In genomic region chr19:7265478-7266191, GRCm38 (mm10) we compare ENCODE assay signal across 7 mouse cellular contexts. TPM values are rescaled to one million over a fixed set of nuclear protein-coding genes. Genes with fewer than 3 reads are reported as not detected.
DNase-seq lines count a peak whose midpoint lies in the region; ATAC-seq and TF ChIP-seq lines count a peak whose summit lies in the region.

No protein-coding gene starts in this region.

- TF ChIP-seq CTCF in E14TG2a.4 (conservative IDR thresholded peaks at IDR 0.05; ENCODE audit: low read length), result no peak
- TF ChIP-seq CTCF in kidney, adult 2 months (conservative IDR thresholded peaks at IDR 0.05; ENCODE audit: insufficient read depth, insufficient read length, low read depth, low read length), result no peak

- peaks cover 16% of the 10 kb centered on the region for H3K36me3 ChIP-seq in E14TG2a.4 (ENCODE audit: insufficient read depth, low read length)
- no peaks in the 10 kb centered on the region for H3K36me3 ChIP-seq in embryonic facial prominence, embryonic 11.5 days (replicated peaks; ENCODE audit: control insufficient read depth, insufficient read depth, low read depth, low read length)
- H3K36me3 ChIP-seq in hindbrain, embryonic 16.5 days (ENCODE audit: control insufficient read depth, insufficient read depth, low read length), result no peaks in the 10 kb centered on the region
- no peaks in the 10 kb centered on the region for H3K36me3 ChIP-seq in neural tube, embryonic 14.5 days (ENCODE audit: control insufficient read depth, insufficient read depth, low read length)
- no peaks in the 10 kb centered on the region for H3K36me3 ChIP-seq in kidney, adult 2 months (ENCODE audit: control insufficient read depth, insufficient read depth, low read length)

- H3K4me2 ChIP-seq in embryonic facial prominence, embryonic 11.5 days (ENCODE audit: low read depth, low read length), result peak overlapping the region; percentile 10; the same call in 1 of the 2 replicates
- H3K4me2 ChIP-seq in hindbrain, embryonic 16.5 days (ENCODE audit: low read length), result no peak overlapping the region
- H3K4me2 ChIP-seq in neural tube, embryonic 14.5 days (ENCODE audit: low read depth, low read length), result no peak overlapping the region

- TF ChIP-seq POLR2A in kidney, adult 2 months (IDR thresholded peaks at IDR 0.05; ENCODE audit: low read depth, low read length), result no peak

- H3K27ac ChIP-seq in embryonic facial prominence, embryonic 11.5 days (replicated peaks; ENCODE audit: low read depth, low read length), result peak overlapping the region; percentile 98
- H3K27ac ChIP-seq in hindbrain, embryonic 16.5 days (ENCODE audit: low read depth, low read length), result peak overlapping the region; percentile 93
- peak overlapping the region; percentile 95 for H3K27ac ChIP-seq in neural tube, embryonic 14.5 days (ENCODE audit: low read depth, low read length)
- H3K27ac ChIP-seq in kidney, adult 2 months (ENCODE audit: insufficient read depth, low read depth, low read length), result no peak overlapping the region

- H3K9me3 ChIP-seq in E14TG2a.4 (ENCODE audit: low read length), result 0 out of 2 replicates have a peak, but pooled peaks cover 7% of the 10 kb centered on the region
- H3K9me3 ChIP-seq in embryonic facial prominence, embryonic 11.5 days (replicated peaks; ENCODE audit: control insufficient read depth, low read length), result no peaks in the 10 kb centered on the region
- peaks cover 2% of the 10 kb centered on the region; the same call in 1 of the 2 replicates for H3K9me3 ChIP-seq in hindbrain, embryonic 16.5 days (ENCODE audit: control insufficient read depth, low read length)
- no peaks in the 10 kb centered on the region for H3K9me3 ChIP-seq in neural tube, embryonic 14.5 days (ENCODE audit: control insufficient read depth, low read length)

- peak overlapping the region; percentile 30 for H3K9ac ChIP-seq in embryonic facial prominence, embryonic 11.5 days (replicated peaks; ENCODE audit: low read length)
- H3K9ac ChIP-seq in hindbrain, embryonic 16.5 days (ENCODE audit: low read depth, low read length), result peak overlapping the region; percentile 45
- H3K9ac ChIP-seq in neural tube, embryonic 14.5 days (replicated peaks; ENCODE audit: low read depth, low read length), result 0 out of 2 replicates have a peak overlapping the region, but pooled peaks have one; percentile 28

- peak overlapping the region; percentile 98 for H3K4me3 ChIP-seq in E14TG2a.4 (replicated peaks; ENCODE audit: low read length)
- no peak overlapping the region for H3K4me3 ChIP-seq in embryonic facial prominence, embryonic 11.5 days (ENCODE audit: low read depth, low read length)
- H3K4me3 ChIP-seq in hindbrain, embryonic 16.5 days (ENCODE audit: low read length), result no peak overlapping the region
- no peak overlapping the region for H3K4me3 ChIP-seq in neural tube, embryonic 14.5 days (ENCODE audit: low read depth, low read length)
- H3K4me3 ChIP-seq in kidney, adult 2 months (ENCODE audit: insufficient read depth, low read depth, low read length), result no peak overlapping the region

- no peaks in the 10 kb centered on the region for H3K27me3 ChIP-seq in E14TG2a.4 (ENCODE audit: insufficient read depth, low read length)
- H3K27me3 ChIP-seq in embryonic facial prominence, embryonic 11.5 days (ENCODE audit: control insufficient read depth, insufficient read depth, low read length), result no peaks in the 10 kb centered on the region
- no peaks in the 10 kb centered on the region for H3K27me3 ChIP-seq in hindbrain, embryonic 16.5 days (replicated peaks; ENCODE audit: control insufficient read depth, insufficient read depth, low read length)
- no peaks in the 10 kb centered on the region for H3K27me3 ChIP-seq in neural tube, embryonic 14.5 days (ENCODE audit: control insufficient read depth, insufficient read depth, low read length)
- H3K27me3 ChIP-seq in kidney, adult 2 months (replicated peaks; ENCODE audit: control insufficient read depth, insufficient read depth, low read length), result no peaks in the 10 kb centered on the region

- DNase-seq in 416B (ENCODE audit: low read depth), result peak; percentile 32
- DNase-seq in embryonic facial prominence, embryonic 11.5 days (ENCODE audit: low spot score), result peak; percentile 66
- no peak for DNase-seq in thymus, postnatal 14 days
- DNase-seq in kidney, adult 2 months, result no peak

- WGBS in embryonic facial prominence, embryonic 11.5 days, result 18% methylated on average over 14 of the region's 14 CpGs
- 12% methylated on average over 9 of the region's 14 CpGs for WGBS in hindbrain, embryonic 16.5 days
- 11% methylated on average over 14 of the region's 14 CpGs for WGBS in neural tube, embryonic 14.5 days
- WGBS in kidney, adult 2 months, result 56% methylated on average over 14 of the region's 14 CpGs

- peak; percentile 15; the same call in 1 of the 2 replicates for ATAC-seq in embryonic facial prominence, embryonic 11.5 days (replicated peaks; ENCODE audit: insufficient number of reproducible peaks, low FRiP score, low TSS enrichment, low read depth)
- peak; percentile 17; the same call in 1 of the 2 replicates for ATAC-seq in hindbrain, embryonic 16.5 days
- ATAC-seq in neural tube, embryonic 14.5 days (ENCODE audit: low read depth), result no peak

- H3K4me1 ChIP-seq in E14TG2a.4 (replicated peaks; ENCODE audit: low read depth, low read length), result peaks cover 81% of the 10 kb centered on the region
- H3K4me1 ChIP-seq in embryonic facial prominence, embryonic 11.5 days (ENCODE audit: control insufficient read depth, insufficient read depth, low read length), result peaks cover 20% of the 10 kb centered on the region
- peaks cover 50% of the 10 kb centered on the region for H3K4me1 ChIP-seq in hindbrain, embryonic 16.5 days (ENCODE audit: control insufficient read depth, insufficient read depth, low read depth, low read length)
- H3K4me1 ChIP-seq in neural tube, embryonic 14.5 days (ENCODE audit: control insufficient read depth, insufficient read depth, low read length), result peaks cover 42% of the 10 kb centered on the region
- peaks cover 6% of the 10 kb centered on the region; the same call in 1 of the 2 replicates for H3K4me1 ChIP-seq in kidney, adult 2 months (ENCODE audit: control insufficient read depth, insufficient read depth, low read length)

RNA-seq across cellular contexts. Expression of gene Rcor2, which starts 1.5 kb away (rescaled TPM):
- 17.6 and 18.8 TPM in 2 replicates for polyA plus RNA-seq in embryonic facial prominence, embryonic 11.5 days (2014; fragmentation: Nextera tagmentation; extraction: Ambion mirVana)
- polyA plus RNA-seq in hindbrain, embryonic 16.5 days (2015; fragmentation: Nextera tagmentation; extraction: Ambion mirVana), result 10.5 and 18.5 TPM in 2 replicates
- 8.4 and 10.8 TPM in 2 replicates for polyA plus RNA-seq in neural tube, embryonic 14.5 days (2014; fragmentation: Nextera tagmentation; extraction: Ambion mirVana)
- 1.5 and 1.8 TPM in 2 replicates for polyA plus RNA-seq in kidney, adult 2 months (2012; rRNA removed)

RNA-seq across cellular contexts. Expression of gene Naa40, which starts 24.7 kb away (rescaled TPM):
- 82.9 and 88.0 TPM in 2 replicates for polyA plus RNA-seq in embryonic facial prominence, embryonic 11.5 days (2014; fragmentation: Nextera tagmentation; extraction: Ambion mirVana)
- 60.6 and 66.9 TPM in 2 replicates for polyA plus RNA-seq in hindbrain, embryonic 16.5 days (2015; fragmentation: Nextera tagmentation; extraction: Ambion mirVana)
- 68.7 and 71.3 TPM in 2 replicates for polyA plus RNA-seq in neural tube, embryonic 14.5 days (2014; fragmentation: Nextera tagmentation; extraction: Ambion mirVana)
- 23.7 and 26.2 TPM in 2 replicates for polyA plus RNA-seq in kidney, adult 2 months (2012; rRNA removed)

RNA-seq across cellular contexts. Expression of gene Cox8a, which starts 48.2 kb away (rescaled TPM):
- polyA plus RNA-seq in embryonic facial prominence, embryonic 11.5 days (2014; fragmentation: Nextera tagmentation; extraction: Ambion mirVana), result 741 and 769 TPM in 2 replicates
- 1,071 and 1,270 TPM in 2 replicates for polyA plus RNA-seq in hindbrain, embryonic 16.5 days (2015; fragmentation: Nextera tagmentation; extraction: Ambion mirVana)
- polyA plus RNA-seq in neural tube, embryonic 14.5 days (2014; fragmentation: Nextera tagmentation; extraction: Ambion mirVana), result 1,130 and 1,330 TPM in 2 replicates
- 3,607 and 3,750 TPM in 2 replicates for polyA plus RNA-seq in kidney, adult 2 months (2012; rRNA removed)

RNA-seq across cellular contexts. Expression of gene Otub1, which starts 59.5 kb away (rescaled TPM):
- polyA plus RNA-seq in embryonic facial prominence, embryonic 11.5 days (2014; fragmentation: Nextera tagmentation; extraction: Ambion mirVana), result 217 and 252 TPM in 2 replicates
- 246 and 249 TPM in 2 replicates for polyA plus RNA-seq in hindbrain, embryonic 16.5 days (2015; fragmentation: Nextera tagmentation; extraction: Ambion mirVana)
- 240 and 255 TPM in 2 replicates for polyA plus RNA-seq in neural tube, embryonic 14.5 days (2014; fragmentation: Nextera tagmentation; extraction: Ambion mirVana)
- 122 and 126 TPM in 2 replicates for polyA plus RNA-seq in kidney, adult 2 months (2012; rRNA removed)

Comparison
In these comparisons a context has a peak if more than half of its experiments do, and no peak if none do; other contexts are left out.
1. DNase-seq: peak in 416B (single experiment) and embryonic facial prominence, embryonic 11.5 days (single experiment); none in thymus, postnatal 14 days (single experiment) and kidney, adult 2 months (single experiment).
2. Peak in every context shown above with its lines, with median percentiles within 50 percentile points of each other: H3K9ac ChIP-seq.